Mouse (Mus musculus) lung, postnatal 10 days (tissue): ENCODE results near the gene Uqcc3.
A peak's percentile ranks its signal among the peaks of the same experiment; 100 is the strongest.
"Not testable (repeated sequence)": the region's sequence is repeated elsewhere in the genome, so short reads cannot be mapped to it uniquely, and the experiment has no call there.

Experiments used
- DNase-seq: peaks from one replicate; pipeline ENCODE4 v3.0.0; 2021

Uqcc3 gene

DNA sequence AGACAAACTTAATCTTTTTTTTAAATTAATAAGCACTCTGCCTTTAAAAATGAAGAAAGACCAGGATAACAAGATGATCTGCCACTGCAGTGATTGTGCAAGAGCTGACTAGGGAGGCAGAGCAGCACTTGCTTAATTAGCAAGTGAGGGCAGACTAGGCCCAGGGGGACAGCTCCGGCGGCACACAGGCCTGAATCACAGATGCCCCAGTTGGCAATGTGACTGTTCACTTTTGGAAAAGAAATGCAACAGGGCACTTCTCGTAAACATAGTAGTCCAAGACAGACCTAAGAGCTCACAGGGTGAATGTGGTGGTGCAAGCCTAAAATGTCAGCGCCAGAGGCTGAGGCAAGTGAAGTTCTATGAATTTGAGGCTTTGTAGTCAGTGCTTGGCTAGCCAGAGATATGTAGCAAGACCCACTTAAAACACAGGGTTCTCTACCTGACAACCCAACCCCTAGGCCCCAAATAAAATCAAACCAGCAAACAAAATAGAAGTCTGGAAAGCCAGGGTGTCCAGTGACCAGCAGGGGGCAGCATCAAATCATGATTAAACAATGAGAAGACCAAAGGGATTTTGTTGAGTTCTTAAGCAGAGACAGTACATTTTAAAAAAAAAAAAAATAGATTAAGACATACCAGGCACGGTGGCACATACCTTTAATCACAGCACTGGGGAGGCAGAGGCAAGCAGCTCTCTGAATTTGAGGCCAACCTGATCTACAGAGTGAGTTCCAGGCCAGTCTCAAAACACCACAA, 36.2 kb downstream of the Uqcc3 start:
- peak; percentile 90 for DNase-seq

DNA sequence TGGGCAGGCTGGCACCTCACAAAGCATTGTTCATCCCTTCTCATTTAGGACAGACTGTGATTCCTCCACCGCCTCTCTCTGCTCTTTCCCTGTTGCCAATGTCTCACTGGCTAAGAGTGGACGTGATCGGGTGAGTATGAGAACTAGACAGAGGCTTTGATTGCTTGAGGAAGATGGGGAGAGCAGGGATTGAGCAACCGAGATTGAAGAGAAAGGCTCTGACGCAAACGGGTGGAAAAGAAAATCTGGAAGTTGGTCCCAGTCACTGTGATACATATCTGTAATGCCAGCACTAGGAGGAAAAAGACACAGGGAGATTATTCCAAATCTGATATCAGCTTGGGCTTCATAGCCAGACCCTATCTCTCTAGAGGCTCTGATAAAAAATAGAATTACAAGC, 37.8 kb downstream of the Uqcc3 start:
- DNase-seq = peak; percentile 19

DNA sequence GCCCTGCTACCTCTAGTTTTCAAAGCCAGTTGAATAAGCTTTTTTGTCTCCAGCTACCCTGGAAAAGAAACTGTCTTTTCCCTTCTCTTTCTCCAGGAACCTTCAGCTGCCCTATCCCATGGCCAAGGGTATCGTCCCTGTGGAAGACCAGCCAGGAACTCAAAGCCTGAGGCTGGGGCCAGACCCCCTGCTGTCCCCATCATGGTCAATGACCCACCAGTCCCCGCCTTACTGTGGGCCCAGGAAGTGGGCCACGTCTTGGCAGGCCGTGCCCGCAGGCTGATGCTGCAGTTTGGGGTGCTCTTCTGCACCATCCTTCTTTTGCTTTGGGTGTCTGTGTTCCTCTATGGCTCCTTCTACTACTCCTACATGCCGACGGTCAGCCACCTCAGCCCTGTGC, 39.7 kb downstream of the Uqcc3 start:
- DNase-seq = no peak

DNA sequence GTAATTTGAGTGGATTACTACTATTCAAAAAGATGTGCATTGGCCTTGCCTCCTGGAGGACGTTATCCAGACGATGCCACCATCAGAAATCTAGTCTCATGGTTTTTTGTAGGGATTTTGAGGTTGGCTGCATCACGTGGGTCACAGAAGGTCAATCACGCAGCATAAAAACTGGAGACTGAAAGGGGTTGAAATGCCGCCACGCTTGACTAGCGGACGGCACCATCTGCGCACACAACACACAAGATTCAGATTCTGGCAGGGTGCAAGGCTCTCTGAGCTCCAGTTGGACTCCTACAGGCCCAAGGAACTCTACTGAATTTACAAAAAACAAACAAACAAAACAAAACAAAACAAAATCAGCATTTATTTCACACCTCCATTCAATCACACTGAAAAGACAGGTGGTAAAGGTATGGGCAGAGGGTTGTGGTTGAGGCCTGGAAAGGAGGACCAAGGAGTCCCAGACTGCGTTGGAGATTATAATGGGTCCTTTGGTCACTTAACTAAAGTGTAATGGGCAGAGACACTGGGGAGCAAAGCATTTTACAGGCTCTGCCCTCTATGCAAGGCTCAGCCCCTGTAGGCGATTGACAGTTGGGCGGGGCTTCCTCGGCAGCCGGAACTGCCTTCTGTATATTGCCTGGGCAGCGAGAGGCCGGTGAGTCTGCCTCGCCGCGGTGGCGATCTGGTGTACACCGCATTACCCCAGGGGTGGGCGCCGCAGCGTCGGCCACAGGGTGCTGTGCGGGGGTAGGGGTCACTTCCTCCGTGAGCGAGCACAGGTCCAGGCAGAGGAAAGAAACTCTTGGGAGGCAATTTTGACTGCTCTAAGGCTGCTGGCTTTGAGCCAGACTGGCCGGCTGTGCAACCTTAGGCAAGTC, 40.6 kb downstream of the Uqcc3 start:
- DNase-seq = peak; percentile 89

DNA sequence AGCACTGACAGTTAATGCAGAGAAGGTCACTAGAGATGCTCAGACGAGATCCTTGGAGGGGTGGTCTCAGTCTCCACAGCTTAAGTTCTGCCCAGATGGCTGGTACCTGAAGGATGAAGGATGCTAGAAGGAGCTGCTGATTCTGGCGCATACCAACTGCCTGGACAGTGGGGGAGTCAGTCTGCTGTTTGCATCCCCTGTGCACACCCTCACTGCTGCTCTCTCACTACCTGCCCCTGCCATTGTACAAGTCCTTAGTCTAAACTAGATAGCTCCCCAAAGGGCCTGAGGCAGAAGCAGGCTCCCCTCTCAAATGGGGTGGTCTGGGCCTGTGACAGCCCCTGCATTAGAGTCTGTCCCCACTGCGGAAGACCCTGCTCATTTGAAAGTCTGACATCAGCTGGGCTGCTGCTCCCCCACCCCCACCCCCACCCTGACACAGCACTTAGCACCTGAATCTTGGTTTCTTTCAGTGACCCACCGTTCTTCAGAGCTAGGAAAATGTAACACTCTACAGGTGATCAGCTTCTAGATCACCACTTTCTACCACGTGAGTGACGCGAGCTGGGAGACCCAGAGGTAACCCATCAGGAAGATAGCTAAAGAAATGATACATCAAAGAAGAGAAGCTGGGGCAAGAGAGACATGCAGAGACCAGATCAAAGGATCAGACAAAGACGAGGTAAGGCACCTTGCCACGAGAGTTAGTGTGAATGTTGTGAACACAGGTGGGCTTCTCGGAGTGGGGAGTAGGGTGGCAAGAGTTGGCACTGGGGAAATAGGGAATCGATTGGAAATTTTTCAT, 41.4 kb downstream of the Uqcc3 start, which contains the start of gene Gng3:
Gene Gng3, minus strand, starts transcription at position 92 of the 805 bp plus-strand sequence.
- no peak for DNase-seq

DNA sequence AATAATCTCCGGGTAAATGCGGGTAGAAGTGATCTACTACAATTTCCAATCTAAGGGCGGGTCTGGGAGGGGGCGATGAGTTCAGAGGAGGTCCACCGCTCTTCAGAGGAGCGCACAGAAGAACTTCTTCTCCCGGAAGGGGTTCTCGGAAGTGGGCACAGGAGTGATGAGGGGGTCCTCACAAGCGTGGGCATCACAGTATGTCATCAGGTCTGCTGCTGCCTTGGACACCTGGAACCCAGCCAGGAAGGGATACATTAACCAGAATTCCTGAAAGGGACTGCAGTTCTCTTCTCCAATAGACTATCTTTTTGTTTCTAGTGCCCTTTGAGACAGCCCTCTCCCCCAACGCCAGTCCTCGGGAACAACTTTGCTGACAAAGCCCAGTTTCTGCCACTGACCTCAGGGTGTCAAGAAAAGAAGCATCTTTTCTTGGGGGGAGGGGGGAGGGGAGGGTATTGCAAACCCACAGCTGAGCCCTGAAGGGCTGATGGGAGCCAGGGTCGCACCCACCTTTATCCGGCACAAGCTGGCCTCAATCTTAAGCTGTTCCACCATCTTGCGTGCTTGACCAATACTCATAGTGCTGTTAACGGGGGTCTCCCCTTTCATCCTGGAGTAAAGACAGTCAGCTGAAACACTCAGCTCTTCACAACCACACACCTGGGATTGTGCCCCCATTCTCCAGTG, 42.5 kb downstream of the Uqcc3 start:
- DNase-seq = peak; percentile 56

DNA sequence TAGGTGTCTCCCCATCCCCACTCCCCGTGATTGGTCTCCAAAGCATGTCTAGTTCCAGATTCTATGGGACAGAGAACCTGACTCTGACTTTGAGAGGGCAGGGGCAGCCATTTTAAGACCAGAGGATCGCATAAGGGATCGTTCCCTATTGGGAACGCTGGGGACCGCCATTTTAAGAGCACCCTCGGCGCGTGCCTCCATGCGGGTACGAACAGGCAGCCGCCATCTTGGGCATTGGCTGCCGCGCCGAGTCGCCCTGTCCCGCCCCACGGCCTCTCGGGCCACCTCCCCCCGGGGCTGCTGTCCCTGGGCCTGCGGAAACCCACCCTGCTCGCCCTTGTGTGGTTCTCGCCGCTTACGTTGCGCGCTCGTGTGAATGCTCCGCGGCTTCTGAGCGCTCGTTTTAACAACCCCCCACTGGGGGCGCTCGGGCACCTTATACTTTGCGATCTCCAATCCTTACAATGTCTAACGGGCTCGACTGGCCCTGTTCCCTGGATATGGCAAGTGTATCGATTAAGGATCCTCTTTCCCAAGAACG, 43.4 kb downstream of the Uqcc3 start, which contains the start of gene Bscl2:
Gene Bscl2, plus strand, starts transcription at position 217 of the 541 bp plus-strand sequence.
- DNase-seq = peak; percentile 88

DNA sequence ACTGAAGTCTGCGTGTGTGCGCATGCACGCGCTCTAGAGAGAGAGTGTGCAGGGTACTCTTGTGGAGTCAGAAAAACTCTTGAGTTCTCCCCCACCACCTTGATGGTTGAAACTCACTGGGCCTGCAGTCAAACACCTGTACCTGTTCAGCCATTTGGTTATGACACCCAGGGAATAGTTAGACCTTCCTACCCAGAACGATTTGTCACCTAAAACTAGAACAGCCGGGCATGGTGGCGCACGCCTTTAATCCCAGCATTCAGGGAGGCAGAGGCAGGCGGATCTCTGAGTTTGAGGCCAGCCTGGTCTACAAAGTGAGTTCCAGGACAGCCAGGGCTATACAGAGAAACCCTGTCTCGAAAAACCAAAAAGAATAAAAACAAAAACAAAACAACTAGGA, 44.4 kb downstream of the Uqcc3 start:
- DNase-seq = not testable (repeated sequence)

DNA sequence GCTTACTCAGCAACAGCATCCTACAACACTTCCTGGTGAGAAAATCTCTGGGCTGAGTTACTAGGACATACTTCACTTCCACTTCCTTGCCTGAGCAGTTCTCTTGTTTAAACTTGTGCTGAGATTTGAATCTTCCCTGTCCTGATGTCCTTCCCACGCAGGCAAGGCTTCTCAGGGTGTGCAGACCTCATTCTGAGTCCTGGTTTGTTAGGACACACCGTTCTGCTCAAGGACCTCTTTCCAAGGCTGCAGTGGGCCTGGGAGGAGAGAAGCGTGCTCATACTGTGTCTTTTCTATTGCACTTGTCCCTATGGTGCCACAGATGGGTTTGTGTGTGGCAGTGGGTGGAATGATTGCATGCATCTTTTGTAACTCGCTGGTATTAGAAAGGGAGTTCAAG, 47.8 kb downstream of the Uqcc3 start:
- no peak for DNase-seq

DNA sequence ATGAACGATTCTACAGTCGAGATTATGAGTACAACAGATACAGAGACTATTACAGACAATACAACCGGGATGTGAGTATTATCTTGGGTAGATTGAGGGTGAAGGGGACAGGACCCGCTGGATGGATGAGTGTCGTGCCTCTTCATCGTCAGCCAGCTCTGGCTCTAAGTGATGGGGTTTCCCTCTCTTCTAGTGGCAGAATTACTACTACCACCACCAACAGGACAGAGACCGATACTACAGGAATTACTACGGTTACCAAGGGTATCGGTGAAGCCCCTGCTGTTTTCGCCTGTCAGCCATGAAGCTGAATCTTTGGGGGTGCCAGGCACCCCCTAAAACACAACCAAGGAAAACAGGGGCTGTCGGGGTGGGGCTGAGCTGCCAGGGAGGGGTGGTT, 49.5 kb downstream of the Uqcc3 start:
- no peak for DNase-seq

DNA sequence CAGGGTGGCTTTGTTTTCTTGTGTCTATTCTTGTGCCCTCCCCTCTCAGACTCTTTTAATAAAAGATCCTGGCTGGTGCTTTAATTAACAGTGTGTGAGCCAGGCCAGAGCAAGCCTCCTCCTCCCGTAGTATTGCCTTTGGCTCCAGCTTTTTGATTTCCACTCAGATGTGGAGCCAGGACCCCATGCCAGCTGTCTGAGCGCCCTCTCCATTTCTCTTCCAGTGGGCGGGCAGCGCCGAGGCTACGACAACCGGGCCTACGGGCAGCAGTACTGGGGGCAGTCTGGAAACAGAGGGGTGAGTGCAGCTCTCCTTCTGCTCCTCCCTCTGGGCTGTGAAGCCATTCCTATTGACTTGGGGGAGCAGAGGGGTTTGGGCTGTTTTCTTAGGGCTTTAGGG, 50.1 kb downstream of the Uqcc3 start:
- no peak for DNase-seq
